Mouse (Mus musculus): ENCODE data around the gene Pear1. TPM values are rescaled to one million over a fixed set of nuclear protein-coding genes. Genes with fewer than 3 reads are reported as not detected.

Gene Pear1
- polyA plus RNA-seq, 1 experiment, result 2.7 TPM

DNA sequence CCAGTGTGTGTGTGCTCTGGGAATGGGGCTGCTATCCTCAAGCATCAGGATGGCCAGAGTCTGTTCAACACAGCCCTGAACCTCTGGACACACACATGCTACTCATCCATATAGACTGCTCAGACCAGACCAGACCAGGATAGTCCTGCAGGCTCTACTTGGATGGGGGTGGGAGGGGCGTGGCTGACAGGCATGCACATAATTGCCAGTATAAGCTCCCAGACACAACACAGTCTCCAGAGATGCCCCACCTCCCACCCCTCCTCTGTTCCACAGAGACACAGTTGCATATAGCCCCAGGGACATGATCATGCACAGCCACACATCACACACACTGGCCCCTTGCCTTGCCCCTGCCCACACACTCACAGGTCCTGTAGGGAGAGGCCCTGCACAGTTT lies 34.9 kb downstream of the Pear1 start:
- H3K4me3 ChIP-seq (ENCODE audit: insufficient read depth, low read depth, low read length), result no peak overlapping the region
- no peak overlapping the region for H3K27ac ChIP-seq (replicated peaks; ENCODE audit: low read depth, low read length)
- no peaks in the 10 kb centered on the region for H3K4me1 ChIP-seq (ENCODE audit: control insufficient read depth, insufficient read depth, insufficient read length, low read length)

DNA sequence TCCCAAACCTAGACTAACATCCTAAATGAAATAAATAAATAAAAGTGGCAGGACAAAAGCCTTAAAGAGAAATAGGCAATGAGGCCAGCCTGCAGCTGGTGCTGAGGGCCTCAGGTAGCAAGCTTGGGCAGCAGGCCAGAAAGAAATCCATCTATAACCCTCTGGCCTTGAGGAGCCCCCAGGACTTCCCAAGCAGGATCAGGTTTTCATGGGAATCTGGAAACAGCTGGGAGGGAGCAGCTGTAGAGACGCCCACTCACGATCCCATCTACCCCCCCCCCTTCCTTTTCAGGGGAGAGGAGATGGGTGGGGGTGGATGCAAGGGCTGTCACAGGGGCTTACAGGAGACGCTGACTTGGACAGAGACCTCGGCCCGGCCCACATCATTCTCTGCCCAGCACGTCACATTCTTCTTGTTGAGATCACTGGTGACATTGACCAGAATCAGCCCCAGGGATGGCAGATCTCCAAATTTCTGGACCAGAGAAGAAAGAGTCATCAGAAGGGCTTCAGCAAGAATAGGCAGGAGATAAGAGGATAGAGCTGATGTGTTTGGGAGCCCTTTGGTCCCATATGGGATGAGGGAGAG lies 38.4 kb downstream of the Pear1 start:
- Histone ChIP-seq H3K4me3 (ENCODE audit: insufficient read depth, low read depth, low read length) (no peak overlapping the region), H3K4me1 (ENCODE audit: control insufficient read depth, insufficient read depth, insufficient read length, low read length) (no peaks in the 10 kb centered on the region), H3K27ac (replicated peaks; ENCODE audit: low read depth, low read length) (no peak overlapping the region)

DNA sequence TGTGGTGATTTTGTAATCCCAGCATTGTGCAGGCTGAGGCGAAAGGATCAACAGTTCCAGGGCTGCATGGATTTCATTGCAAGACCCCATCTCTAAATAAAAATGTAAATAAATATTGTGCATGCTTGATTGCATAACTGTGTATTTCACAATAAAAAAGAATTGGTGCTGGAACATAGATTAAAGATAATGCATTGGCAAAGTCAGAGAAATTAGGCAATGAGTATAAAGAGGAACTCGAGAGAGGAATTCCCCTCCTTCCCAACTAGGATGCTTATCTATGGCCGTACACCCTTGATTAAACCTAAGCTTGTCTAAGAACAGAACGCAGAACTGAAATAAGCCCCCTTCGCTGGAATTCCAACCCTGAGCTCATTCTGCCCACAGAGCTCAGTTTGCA lies 39.0 kb downstream of the Pear1 start:
- Histone ChIP-seq H3K4me1 (ENCODE audit: control insufficient read depth, insufficient read depth, insufficient read length, low read length) (no peaks in the 10 kb centered on the region), H3K27ac (replicated peaks; ENCODE audit: low read depth, low read length) (no peak overlapping the region), H3K4me3 (ENCODE audit: insufficient read depth, low read depth, low read length) (no peak overlapping the region)

DNA sequence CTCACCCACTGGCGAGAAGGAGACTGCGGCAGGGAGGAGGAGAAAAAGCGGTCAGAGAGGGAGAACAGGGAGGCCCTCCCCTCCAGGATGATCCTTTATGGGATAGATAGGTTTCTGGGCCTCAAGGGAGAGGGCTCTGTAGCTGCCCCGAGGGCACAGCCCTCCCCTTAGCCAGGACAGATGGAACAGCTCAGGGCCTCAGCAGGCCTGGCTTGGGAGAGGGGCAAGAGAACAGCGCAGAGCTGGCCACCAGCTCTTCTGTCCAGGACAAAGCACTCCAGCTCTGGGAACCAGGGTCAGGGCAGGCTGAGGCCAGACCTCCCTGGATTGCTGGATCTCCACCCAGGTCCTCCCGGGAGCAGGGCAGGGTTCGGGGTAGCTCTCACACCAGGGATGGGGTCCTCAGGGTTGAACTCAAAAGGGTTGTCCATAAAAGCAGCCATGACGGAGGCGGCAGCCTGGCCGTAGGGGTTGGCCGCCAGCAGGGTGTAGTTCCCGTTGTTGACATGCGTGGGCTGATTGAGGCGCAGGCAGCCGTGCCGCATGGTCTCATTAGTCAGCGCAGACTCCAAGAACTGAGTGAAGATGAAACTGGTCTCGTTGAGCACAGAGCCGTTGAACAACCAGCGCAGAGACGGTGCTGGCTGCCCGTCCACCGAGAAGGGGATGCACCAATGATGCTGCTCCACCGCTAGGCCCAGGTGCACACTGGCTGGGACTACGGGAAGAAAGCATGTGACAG lies 40.7 kb downstream of the Pear1 start:
- no peak overlapping the region for H3K27ac ChIP-seq (replicated peaks; ENCODE audit: low read depth, low read length)
- no peak overlapping the region for H3K4me3 ChIP-seq (ENCODE audit: insufficient read depth, low read depth, low read length)
- no peaks in the 10 kb centered on the region for H3K4me1 ChIP-seq (ENCODE audit: control insufficient read depth, insufficient read depth, insufficient read length, low read length)

DNA sequence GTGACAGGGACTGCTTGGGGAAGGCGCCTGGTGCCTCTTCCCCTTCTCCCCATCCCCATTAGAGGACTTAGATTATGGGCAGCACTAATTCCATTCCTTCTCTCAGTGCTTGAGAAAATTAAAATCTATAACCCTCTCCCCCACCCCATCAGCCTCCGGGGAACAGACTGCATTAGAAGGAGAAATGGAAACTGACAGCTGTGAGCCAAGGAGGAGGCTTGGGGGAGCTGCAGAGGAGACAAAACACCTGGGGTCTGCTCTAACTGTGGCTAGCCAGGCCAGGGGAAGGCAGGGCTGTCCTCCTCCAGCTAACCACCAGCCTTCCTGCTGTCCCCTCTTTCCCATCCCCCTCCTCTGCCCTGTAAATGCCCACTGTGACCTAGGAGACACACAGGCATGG lies 45.0 kb downstream of the Pear1 start:
- Histone ChIP-seq H3K4me3 (ENCODE audit: insufficient read depth, low read depth, low read length) (no peak overlapping the region), H3K4me1 (ENCODE audit: control insufficient read depth, insufficient read depth, insufficient read length, low read length) (no peaks in the 10 kb centered on the region), H3K27ac (replicated peaks; ENCODE audit: low read depth, low read length) (no peak overlapping the region)

DNA sequence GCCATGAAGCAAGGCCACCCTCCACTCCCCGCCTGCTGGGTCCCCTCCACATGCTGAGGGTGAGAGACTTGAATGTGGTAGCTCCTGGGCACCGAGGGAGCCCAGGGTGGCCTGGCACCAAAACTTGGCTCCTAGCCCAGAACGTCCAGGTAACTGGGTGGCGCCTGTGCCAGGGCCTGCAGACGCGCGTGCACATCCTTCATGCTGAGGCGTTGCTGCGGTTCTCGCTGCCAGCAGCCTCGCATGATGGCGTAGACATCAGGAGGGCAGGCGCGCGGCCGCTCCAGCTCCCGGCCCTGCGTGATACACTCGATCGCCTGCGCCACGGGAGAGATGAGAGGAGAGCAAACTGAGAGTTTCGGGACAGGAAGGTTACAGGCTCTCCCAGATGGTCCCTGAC lies 45.8 kb downstream of the Pear1 start:
- no peak overlapping the region for H3K27ac ChIP-seq (replicated peaks; ENCODE audit: low read depth, low read length)
- no peak overlapping the region for H3K4me3 ChIP-seq (ENCODE audit: insufficient read depth, low read depth, low read length)
- H3K4me1 ChIP-seq (ENCODE audit: control insufficient read depth, insufficient read depth, insufficient read length, low read length), result no peaks in the 10 kb centered on the region

DNA sequence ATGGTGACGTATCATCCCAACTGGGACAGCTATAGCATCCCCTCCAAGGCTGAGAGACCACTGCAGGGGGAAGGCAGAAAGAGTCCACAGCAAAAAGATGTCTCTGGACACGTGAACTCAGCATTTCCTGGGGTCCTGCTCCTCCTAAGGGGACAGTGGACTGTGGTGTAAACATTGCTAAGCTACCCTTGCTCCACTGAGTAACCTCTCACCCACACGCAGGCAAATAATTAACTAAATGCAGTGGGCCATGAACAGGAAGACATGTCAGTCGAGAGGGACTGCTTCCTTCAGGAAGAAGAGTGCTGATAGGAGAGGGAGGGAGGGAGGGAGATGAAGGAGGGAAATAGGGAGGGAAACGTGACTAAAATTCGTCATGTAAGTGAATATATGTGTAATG lies 53.0 kb downstream of the Pear1 start:
- 0 out of 2 replicates have a peak, but pooled peaks cover 3% of the 10 kb centered on the region for H3K4me1 ChIP-seq (ENCODE audit: control insufficient read depth, insufficient read depth, insufficient read length, low read length)
- no peak overlapping the region for H3K27ac ChIP-seq (replicated peaks; ENCODE audit: low read depth, low read length)
- H3K4me3 ChIP-seq (ENCODE audit: insufficient read depth, low read depth, low read length), result no peak overlapping the region

DNA sequence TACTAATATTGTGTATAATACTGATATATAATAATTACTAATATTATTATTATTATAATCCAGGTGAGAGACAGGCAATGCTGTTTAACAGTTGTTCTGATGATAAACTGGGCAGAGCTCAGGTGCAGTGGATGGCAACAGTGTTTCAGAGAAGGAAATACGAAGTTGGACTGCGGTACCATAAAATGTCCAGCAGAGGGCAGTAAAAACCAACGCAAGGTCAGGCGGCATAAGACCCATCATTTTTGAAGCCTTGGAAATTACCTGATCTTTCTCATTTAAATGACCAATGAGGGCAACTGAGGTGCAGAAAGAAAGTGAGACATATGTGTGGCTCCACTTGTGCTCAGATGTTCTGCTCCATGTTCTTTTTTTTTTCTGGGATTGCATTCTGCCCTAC lies 53.8 kb downstream of the Pear1 start:
- 0 out of 2 replicates have a peak, but pooled peaks cover 3% of the 10 kb centered on the region for H3K4me1 ChIP-seq (ENCODE audit: control insufficient read depth, insufficient read depth, insufficient read length, low read length)
- H3K4me3 ChIP-seq (ENCODE audit: insufficient read depth, low read depth, low read length), result no peak overlapping the region
- H3K27ac ChIP-seq (replicated peaks; ENCODE audit: low read depth, low read length), result no peak overlapping the region

DNA sequence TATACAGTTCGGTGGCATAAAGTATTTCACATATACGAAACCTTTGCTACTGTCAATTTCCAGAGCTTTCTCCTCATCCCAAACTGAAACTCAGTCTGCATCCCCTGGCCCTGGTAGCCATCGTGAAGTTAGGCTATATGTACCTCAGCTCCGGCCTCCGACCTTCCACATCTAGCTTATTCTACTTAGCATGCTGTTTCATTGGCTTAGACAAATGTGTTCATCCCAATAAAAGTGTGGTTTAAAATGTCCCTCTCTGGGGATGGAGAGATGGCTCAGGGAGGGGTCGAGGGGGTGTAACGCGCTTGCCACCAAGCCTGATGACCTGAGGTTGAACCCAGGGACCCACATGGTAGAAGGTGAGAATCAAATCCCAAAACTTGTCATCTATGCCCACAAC lies 54.6 kb downstream of the Pear1 start:
- Histone ChIP-seq H3K4me3 (ENCODE audit: insufficient read depth, low read depth, low read length) (no peak overlapping the region), H3K27ac (replicated peaks; ENCODE audit: low read depth, low read length) (no peak overlapping the region), H3K4me1 (ENCODE audit: control insufficient read depth, insufficient read depth, insufficient read length, low read length) (0 out of 2 replicates have a peak, but pooled peaks cover 3% of the 10 kb centered on the region)

DNA sequence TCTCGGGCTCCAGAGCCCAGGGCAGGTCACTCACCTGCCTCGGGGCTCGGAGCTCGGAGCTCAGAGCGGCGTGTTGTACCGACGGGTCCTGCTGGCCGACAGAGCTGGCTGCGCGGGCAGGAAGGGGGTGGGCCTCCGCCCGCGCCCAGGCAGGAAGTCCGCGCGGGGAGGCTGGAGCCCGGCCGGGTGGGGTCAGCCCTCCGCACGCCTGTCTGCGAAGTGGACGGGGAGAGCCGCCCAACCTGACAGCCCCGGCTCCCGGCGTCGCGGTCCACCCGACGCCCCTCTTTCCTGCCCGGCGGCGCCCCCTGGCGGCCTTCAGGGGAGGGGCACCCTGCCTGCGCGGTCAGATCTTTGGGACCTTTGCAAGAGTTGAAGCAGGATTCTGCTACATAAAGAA lies 55.3 kb downstream of the Pear1 start:
- Histone ChIP-seq H3K4me1 (ENCODE audit: control insufficient read depth, insufficient read depth, insufficient read length, low read length) (peaks cover 5% of the 10 kb centered on the region; the same call in 1 of the 2 replicates), H3K27ac (replicated peaks; ENCODE audit: low read depth, low read length) (peak overlapping the region; percentile 88), H3K4me3 (ENCODE audit: insufficient read depth, low read depth, low read length) (peak overlapping the region; percentile 75)

DNA sequence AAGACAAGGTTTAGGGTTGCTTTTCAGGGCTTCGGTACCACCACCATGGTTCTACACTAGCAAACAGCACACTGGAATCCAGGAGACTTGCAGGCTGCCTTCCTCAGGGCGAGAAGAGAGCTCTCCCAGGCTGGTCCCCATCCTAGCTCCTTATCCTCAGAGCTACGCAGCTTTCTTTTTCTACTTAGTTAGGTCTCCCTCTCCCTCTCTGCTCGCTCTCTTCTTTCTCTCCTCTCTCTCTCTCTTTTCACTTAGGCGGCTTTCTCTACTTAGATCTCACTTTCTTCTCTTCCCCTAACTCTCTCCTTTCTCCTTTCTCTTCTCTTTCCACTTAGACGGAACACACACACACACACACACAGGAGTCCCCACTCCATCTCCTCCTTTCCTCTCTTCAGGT lies 55.7 kb downstream of the Pear1 start:
- Histone ChIP-seq H3K4me3 (ENCODE audit: insufficient read depth, low read depth, low read length) (peak overlapping the region; percentile 75), H3K4me1 (ENCODE audit: control insufficient read depth, insufficient read depth, insufficient read length, low read length) (peaks cover 5% of the 10 kb centered on the region; the same call in 1 of the 2 replicates), H3K27ac (replicated peaks; ENCODE audit: low read depth, low read length) (peak overlapping the region; percentile 88)

DNA sequence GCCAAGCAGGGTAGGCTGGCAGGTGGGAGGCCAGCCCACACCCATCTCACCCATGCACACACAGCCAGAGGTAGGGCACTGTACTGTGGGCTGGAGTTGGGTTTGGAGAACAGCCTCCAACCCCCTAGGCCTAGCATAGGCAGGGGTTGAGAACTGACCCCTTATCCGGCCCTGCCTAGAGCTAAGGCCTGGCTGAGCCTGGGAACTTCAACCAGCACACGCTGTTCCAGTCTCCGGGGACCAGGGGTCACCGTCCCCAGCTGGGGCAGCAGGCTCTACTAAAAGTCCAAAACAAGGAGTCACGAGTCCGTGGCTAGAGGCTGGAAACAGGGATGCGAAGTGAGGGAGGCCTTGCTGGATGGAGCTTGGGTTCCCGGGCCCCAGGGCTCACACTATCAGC lies 56.3 kb downstream of the Pear1 start:
- H3K4me1 ChIP-seq (ENCODE audit: control insufficient read depth, insufficient read depth, insufficient read length, low read length), result peaks cover 8% of the 10 kb centered on the region; the same call in 1 of the 2 replicates
- H3K4me3 ChIP-seq (ENCODE audit: insufficient read depth, low read depth, low read length), result peak overlapping the region; percentile 75
- H3K27ac ChIP-seq (replicated peaks; ENCODE audit: low read depth, low read length), result peak overlapping the region; percentile 88

DNA sequence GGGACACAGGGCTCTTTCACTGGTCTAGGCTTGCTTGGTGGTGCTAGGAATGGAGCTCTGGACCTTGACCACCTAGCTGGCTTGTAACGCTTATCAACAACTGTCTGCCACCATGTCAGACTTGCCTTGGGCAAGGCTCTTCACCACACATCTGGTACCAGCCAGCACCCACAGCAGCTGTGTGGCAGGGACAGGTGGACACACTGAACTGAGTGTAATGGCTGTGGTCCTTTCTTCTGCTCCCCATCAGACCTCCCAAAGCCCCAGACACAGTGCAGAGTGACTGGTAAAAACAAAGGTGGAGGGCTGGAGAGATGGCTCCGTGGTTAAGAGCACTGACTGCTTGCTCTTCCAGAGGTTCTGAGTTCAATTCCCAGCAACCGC lies 57.8 kb downstream of the Pear1 start:
- H3K4me1 ChIP-seq (ENCODE audit: control insufficient read depth, insufficient read depth, insufficient read length, low read length), result peaks cover 8% of the 10 kb centered on the region; the same call in 1 of the 2 replicates

DNA sequence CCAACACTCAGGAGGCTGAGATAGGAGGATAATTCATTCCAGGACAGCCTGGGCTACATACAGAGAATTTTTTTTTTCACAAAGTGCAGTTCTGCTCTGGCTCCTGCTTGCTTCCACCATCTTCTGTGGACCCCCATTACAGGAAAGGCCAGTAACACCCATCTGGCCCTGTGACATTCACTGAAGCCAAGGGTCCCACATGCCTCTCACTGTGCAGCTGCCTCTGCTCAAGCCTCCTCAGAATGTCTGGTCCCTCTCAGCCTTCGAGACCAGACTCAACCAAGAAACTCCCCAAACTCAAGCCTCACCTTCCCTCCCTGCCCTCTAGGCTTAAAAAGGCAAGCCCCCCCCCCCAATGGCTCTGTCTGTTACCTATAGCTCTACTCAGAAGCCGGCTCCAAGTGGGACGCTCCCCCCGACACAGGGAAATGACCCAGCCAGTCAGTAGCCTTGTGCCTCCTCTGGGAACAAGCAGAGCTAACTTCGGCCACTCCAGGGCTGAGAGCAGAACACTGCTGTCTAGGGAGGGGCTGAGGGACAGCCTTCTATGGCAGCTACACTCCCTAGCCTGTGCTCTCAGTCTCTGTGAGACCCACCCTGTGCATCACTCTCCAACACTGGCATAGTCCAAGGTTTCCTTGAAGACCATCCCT lies 58.3 kb downstream of the Pear1 start:
- Histone ChIP-seq H3K4me1 (ENCODE audit: control insufficient read depth, insufficient read depth, insufficient read length, low read length) (peaks cover 8% of the 10 kb centered on the region; the same call in 1 of the 2 replicates), H3K4me3 (ENCODE audit: insufficient read depth, low read depth, low read length) (peak overlapping the region; percentile 41), H3K27ac (replicated peaks; ENCODE audit: low read depth, low read length) (peak overlapping the region; percentile 88)

More for the DNA sequence above, 57.8 kb downstream of the Pear1 start:
- Histone ChIP-seq H3K4me3 (ENCODE audit: insufficient read depth, low read depth, low read length) (peak overlapping the region; percentile 13), H3K27ac (replicated peaks; ENCODE audit: low read depth, low read length) (peak overlapping the region; percentile 62)

DNA sequence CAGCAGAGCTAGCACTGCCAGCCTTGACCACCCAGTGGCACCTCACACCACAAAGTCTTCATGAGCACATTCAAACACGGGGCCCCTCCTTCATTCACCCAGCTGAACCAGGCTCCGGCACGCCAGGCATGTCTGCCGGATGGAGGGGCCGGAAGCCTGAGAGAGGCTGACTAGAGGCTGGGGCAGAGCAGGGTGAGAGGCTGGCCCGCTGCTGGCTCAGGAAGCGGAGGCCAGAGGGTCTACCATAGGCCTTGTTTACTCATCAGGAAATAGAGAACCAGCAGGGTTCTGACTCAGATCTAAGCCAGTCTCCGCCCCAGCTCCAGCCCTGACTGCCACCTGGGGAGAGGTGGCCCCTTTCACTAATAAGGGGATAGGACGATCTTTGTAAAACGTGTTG lies 59.0 kb downstream of the Pear1 start:
- peak overlapping the region; percentile 88 for H3K27ac ChIP-seq (replicated peaks; ENCODE audit: low read depth, low read length)
- peak overlapping the region; percentile 41 for H3K4me3 ChIP-seq (ENCODE audit: insufficient read depth, low read depth, low read length)
- H3K4me1 ChIP-seq (ENCODE audit: control insufficient read depth, insufficient read depth, insufficient read length, low read length), result peaks cover 8% of the 10 kb centered on the region; the same call in 1 of the 2 replicates

Measured in brown adipose tissue, adult 24 weeks (tissue).